Mouse (Mus musculus) cerebellum, adult 9-11 months (tissue): ENCODE results near the gene Trpc2.

Experiments
- DNase-seq: peaks from one replicate; pipeline ENCODE4 v3.0.0; 2022

Trpc2 gene

GRCm38 (mm10) chr7:102103555-102103954, 20.6 kb downstream of the Trpc2 start:
- DNase-seq = no peak

DNA sequence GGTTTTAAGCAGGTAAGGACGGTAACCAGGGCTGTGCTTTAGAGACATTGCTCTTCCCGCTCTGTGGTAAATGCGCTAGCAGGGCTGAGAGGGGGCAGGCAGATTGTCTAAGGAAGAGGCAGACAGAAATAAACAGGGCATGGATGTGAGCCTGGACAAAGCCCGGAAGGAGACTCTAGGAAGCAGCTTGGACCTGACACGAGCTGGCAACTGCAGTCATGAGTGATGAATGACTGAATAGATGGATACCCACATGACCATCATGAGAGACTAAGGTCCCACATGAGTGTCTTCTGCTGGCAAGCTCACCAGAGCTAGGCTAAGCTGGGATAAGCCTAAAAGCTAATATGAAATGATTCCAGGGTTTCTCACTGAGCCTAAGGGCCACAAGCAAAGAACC, 21.2 kb downstream of the Trpc2 start:
- DNase-seq = peak; percentile 70

DNA sequence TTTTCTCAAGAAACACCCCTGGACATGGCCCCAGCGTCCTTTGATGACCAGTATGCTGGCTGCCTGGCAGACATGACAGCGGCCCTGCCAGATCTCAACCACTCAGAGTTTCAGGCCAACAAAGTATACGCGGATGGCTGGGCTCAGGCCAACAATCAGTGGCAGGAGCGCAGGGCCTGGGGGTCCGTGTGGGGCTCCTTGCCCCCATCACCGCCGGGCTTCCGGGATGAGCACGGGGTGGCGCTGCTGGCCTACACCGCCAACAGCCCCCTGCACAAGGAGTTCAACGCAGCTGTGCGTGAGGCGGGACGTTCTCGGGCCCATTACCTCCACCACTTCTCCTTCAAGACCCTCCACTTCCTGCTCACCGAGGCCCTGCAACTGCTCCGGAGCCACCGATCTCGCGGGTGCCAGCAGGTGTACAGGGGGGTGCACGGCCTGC, 23.8 kb downstream of the Trpc2 start:
- no peak for DNase-seq

- no peak for DNase-seq
Observed at GRCm38 (mm10) chr7:102108206-102108605, 25.3 kb downstream of the Trpc2 start.

DNA sequence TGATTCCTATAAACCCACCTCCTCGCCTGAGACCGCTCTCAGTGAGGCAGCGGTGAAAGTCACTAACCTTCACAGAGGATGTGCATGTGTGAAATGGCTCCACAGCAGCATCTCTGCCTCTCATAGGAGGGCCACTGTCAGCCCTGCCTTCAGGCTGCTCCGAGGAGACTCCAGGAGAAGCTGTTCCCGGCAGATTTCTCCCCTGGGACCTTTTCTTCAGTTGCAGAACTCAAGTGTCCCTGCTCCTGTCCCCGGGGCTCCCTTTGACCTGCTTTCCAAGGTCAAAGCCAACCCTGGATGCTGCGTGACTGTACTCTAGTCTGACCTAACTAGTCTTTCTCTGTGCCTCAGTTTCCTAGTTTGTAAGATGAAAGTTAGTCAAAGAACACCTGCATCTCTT, 26.3 kb downstream of the Trpc2 start, which contains the start of gene Art5:
TSS of gene Art5 (minus strand) at position 319 of the 400 bp plus-strand sequence.
- DNase-seq = no peak

DNA sequence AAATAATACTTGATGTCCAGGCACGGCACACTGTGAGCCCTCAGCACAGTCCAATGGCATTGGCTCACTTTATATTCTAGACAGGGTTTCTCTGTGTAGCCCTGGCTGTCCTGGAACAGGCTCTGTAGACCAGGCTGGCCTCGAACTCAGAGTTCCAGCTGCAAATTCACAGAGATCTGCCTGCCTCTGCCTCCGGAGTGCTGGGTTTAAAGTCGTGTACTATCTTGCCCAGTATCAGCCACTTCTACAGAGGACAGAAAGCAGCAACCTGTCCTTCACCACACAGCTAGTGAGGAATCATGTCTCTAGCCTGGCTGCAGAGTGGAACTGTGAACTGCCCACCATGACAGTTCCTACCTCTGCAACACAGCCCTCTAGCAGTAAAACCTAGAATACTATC, 26.8 kb downstream of the Trpc2 start:
- DNase-seq = no peak

GRCm38 (mm10) chr7:102113151-102113729, 30.3 kb downstream of the Trpc2 start:
- no peak for DNase-seq

GRCm38 (mm10) chr7:102116579-102117331, 33.8 kb downstream of the Trpc2 start, which contains the start of gene Chrna10:
Chrna10 (minus strand) TSS chr7:102116828.
- no peak for DNase-seq

DNA sequence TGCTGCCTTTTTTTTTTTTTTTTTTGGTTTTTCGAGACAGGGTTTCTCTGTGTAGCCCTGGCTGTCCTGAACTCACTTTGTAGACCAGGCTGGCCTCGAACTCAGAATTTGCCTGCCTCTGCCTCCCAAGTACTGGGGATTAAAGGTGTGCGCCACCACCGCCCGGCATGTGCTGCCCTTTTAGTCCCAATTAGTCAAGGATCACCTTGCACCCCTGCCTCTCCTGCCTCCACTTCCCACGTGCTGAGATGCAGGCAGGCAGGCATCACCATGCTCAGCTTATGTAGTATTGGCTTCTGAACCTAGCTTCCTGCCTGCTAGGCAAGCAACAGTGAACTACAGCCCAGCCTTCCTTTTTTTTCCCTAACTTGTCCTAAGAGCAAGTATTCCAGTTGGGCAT, 34.5 kb downstream of the Trpc2 start:
- no peak for DNase-seq

DNA sequence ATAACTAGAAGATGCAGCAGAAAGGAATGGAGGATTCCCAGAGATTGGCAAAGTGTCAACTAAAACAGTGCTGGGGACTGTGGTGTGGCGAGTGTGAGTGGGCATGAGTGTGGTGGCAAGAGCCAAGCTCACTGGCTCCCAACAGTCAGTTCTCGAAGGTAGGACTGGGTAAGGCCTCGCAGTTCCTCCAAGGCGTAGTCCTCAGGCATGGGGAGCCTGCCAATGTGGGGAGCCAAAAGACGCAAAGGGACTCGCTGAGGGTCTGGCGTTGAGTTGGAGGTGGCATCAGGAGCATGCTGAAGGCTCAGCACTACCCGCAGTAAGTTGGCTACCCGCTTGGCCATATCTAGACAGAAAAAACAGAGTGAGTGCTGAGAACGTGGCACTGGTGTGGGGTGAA, 37.4 kb downstream of the Trpc2 start:
- DNase-seq = no peak

DNA sequence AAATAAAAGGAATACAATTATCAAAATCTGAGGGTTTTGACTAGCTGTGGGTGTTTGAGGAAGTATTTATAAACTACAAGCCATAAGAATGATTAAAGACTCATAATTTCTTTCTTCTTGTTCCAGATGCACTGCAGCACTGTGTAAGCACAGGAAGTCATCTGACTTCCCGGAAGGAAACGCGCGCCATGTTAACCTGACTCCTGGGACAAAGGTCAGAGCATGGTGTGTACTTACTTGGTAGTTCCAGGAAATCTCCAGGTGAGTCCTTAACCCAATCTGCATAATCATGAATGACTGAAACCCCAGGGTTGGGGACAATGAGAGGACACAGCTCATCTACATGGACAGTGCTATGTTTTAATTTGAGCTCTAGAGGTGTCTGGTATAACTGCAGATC, 49.5 kb downstream of the Trpc2 start:
- no peak for DNase-seq

GRCm38 (mm10) chr7:102137464-102137863, 54.5 kb downstream of the Trpc2 start:
- DNase-seq = no peak

- no peak for DNase-seq
Observed at GRCm38 (mm10) chr7:102137898-102138297, 55.0 kb downstream of the Trpc2 start.
